Mouse (Mus musculus) thymus, adult 2 months (tissue): ENCODE measurements at regions not wholly inside any gene's neighbourhood (a gene's known extent, or its start where the extent isn't known, plus 50 kb on each side); places are given as distances from the start of the nearest gene placed in this dataset.

Experiments
- DNase-seq: peaks from one replicate; pipeline ENCODE4 v3.0.0; 2021
- H3K27ac ChIP-seq: fragments of 200-500 bp; 2 replicates; pipeline ENCODE4 v1.5.1; 2012; ENCODE audit warnings: low read length, control low read depth; ENCODE audit not compliant: control insufficient read depth, insufficient read depth
- H3K27me3 ChIP-seq: fragments of 200-500 bp; 2 replicates; pipeline ENCODE4 v1.6.1; 2012; ENCODE audit warnings: mild to moderate bottlenecking, low read length, moderate library complexity, mixed read lengths; ENCODE audit not compliant: control insufficient read depth, insufficient read depth
- H3K36me3 ChIP-seq: fragments of 200-500 bp; 2 replicates; pipeline ENCODE4 v1.6.1; 2012; ENCODE audit warnings: mild to moderate bottlenecking, low read length, moderate library complexity; ENCODE audit not compliant: control insufficient read depth, insufficient read depth
- H3K4me1 ChIP-seq: fragments of 200-500 bp; replicated peaks from 2 replicates; pipeline ENCODE4 v1.6.1; 2012; ENCODE audit warnings: low read length; ENCODE audit not compliant: control insufficient read depth, insufficient read depth
- H3K4me3 ChIP-seq: fragments of 200-500 bp; 2 replicates; pipeline ENCODE4 v1.5.1; 2012; ENCODE audit warnings: mild to moderate bottlenecking, low read length, control low read depth, moderate library complexity; ENCODE audit not compliant: control insufficient read depth, insufficient read depth
- CTCF ChIP-seq: fragments of 200-500 bp; IDR thresholded peaks from 2 replicates; pipeline ENCODE4 v1.5.1; 2012; ENCODE audit warnings: mild to moderate bottlenecking, control low read depth, low read length, moderate library complexity, borderline replicate concordance; ENCODE audit not compliant: control insufficient read depth, poor library complexity, insufficient read depth; ENCODE audit errors: extremely low read depth
- POLR2A ChIP-seq: fragments of 200-500 bp; IDR thresholded peaks from 2 replicates; pipeline ENCODE4 v1.6.1; 2012; ENCODE audit warnings: mild to moderate bottlenecking, low read length, control low read depth, moderate library complexity; ENCODE audit not compliant: control insufficient read depth, poor library complexity, insufficient read depth; ENCODE audit errors: extremely low read depth
- WGBS: fragments of 180-500 bp; shearing (Covaris S2); methylation state at CpG from one replicate; pipeline ENCODE4 v1.1.7; 2018; 5-methylcytosine and 5-hydroxymethylcytosine counted together

GRCm38 (mm10) chr13:5515552-5515951 is 345.7 kb upstream of the Klf6 start:
- no peak for TF ChIP-seq POLR2A
- no peak for TF ChIP-seq CTCF
- DNase-seq, result no peak
- H3K27ac ChIP-seq, result no peak overlapping the region
- H3K27me3 ChIP-seq, result no peaks in the 10 kb centered on the region
- H3K4me3 ChIP-seq, result no peak overlapping the region
- H3K36me3 ChIP-seq, result no peaks in the 10 kb centered on the region
- no peaks in the 10 kb centered on the region for H3K4me1 ChIP-seq
- WGBS, result 92% methylated on average over 2 of the region's 2 CpGs

GRCm38 (mm10) chr13:5516088-5516487 is 345.2 kb upstream of the Klf6 start:
- Histone ChIP-seq H3K36me3 (no peaks in the 10 kb centered on the region), H3K4me1 (no peaks in the 10 kb centered on the region), H3K4me3 (no peak overlapping the region), H3K27me3 (no peaks in the 10 kb centered on the region), H3K27ac (no peak overlapping the region)
- 99% methylated on average over 2 of the region's 2 CpGs for WGBS
- TF ChIP-seq CTCF (no peak), POLR2A (no peak)
- no peak for DNase-seq

- Histone ChIP-seq H3K27me3 (no peaks in the 10 kb centered on the region), H3K36me3 (no peaks in the 10 kb centered on the region), H3K27ac (no peak overlapping the region), H3K4me1 (no peaks in the 10 kb centered on the region), H3K4me3 (no peak overlapping the region)
- 95% methylated on average over 1 of the region's 1 CpGs for WGBS
- DNase-seq, result no peak
- TF ChIP-seq CTCF, result no peak
- no peak for TF ChIP-seq POLR2A
These were observed 342.1 kb upstream of the Klf6 start for GRCm38 (mm10) chr13:5519181-5519580.

GRCm38 (mm10) chr13:5519600-5519999 is 341.7 kb upstream of the Klf6 start:
- TF ChIP-seq POLR2A (no peak), CTCF (no peak)
- WGBS, result 77% methylated on average over 1 of the region's 1 CpGs
- H3K4me1 ChIP-seq, result no peaks in the 10 kb centered on the region
- H3K27me3 ChIP-seq, result no peaks in the 10 kb centered on the region
- H3K27ac ChIP-seq, result no peak overlapping the region
- H3K36me3 ChIP-seq, result no peaks in the 10 kb centered on the region
- DNase-seq, result no peak
- H3K4me3 ChIP-seq, result no peak overlapping the region

DNA sequence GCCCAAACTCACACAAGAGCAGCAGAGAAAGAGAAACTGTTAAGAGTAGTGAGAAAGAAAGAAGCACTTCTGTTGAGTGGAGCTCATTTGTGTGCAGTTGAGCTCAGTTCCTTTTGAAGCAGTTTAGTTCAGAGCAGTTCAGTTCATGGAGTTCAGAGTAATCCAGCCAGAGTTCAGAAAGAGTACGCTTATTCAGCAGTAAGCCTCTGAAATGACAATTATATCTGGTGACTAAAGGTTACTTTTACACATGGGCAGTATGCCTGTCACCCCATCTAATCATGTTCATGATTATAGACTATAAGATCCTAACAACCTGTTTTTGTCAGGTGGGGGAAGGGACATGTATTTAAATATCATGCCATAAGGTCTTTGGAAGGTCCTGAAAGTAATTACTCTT is 333.9 kb upstream of the Klf6 start:
- no peak overlapping the region for H3K27ac ChIP-seq
- no peak for TF ChIP-seq CTCF
- no peak for TF ChIP-seq POLR2A
- H3K4me1 ChIP-seq, result no peaks in the 10 kb centered on the region
- H3K27me3 ChIP-seq, result no peaks in the 10 kb centered on the region
- no peak for DNase-seq
- H3K4me3 ChIP-seq, result no peak overlapping the region
- no peaks in the 10 kb centered on the region for H3K36me3 ChIP-seq
- 100% methylated on average over 1 of the region's 1 CpGs for WGBS

DNA sequence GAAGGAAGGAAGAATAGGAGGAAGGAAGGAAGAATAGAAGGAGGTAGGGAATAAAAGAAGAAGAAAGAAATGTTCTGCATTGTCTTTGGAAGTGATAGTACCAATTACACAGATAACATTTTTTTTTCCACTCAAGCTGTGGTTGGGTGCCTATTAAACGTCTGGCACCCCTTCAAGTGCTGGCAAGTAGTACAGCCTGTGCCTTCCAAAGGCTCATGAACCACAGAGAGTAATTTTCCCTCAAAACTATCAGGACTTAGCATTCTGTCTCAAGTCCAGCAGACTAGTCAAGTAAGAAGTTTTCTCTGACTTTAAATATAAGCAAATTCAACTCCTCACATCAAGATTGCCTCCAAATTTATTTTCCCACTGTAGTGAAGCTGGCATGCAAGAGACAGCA is 321.0 kb upstream of the Klf6 start:
- WGBS, result 74% methylated on average over 1 of the region's 1 CpGs
- H3K4me3 ChIP-seq, result no peak overlapping the region
- H3K36me3 ChIP-seq, result no peaks in the 10 kb centered on the region
- no peak overlapping the region for H3K27ac ChIP-seq
- no peaks in the 10 kb centered on the region for H3K27me3 ChIP-seq
- no peak for DNase-seq
- TF ChIP-seq POLR2A, result no peak
- no peak for TF ChIP-seq CTCF
- H3K4me1 ChIP-seq, result no peaks in the 10 kb centered on the region

DNA sequence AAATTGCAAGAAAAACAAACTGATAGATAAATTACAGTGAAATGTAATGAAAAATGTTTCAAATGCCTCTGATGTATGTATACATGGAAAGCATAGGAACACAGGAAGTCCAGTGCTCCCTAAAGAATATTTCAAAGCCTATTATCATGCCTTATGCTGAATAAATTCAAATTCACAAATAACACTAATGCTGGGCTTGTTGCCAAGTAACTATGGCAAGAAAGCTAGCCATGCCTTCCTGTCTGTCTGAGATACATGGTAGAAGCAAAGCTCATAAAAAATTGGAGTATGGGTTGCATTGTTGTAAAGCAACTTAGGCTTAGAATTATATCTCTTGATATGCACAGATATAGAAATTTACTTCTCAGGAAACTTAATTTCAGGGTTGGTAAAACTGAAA is 315.8 kb upstream of the Klf6 start:
- Histone ChIP-seq H3K4me3 (no peak overlapping the region), H3K36me3 (no peaks in the 10 kb centered on the region), H3K27ac (no peak overlapping the region), H3K4me1 (no peaks in the 10 kb centered on the region), H3K27me3 (no peaks in the 10 kb centered on the region)
- DNase-seq, result no peak
- TF ChIP-seq CTCF, result no peak
- no peak for TF ChIP-seq POLR2A
